Comparison of ENCODE assay signal across 7 mouse cellular contexts in genomic region chr8:108755400-108756325, GRCm38 (mm10).
DNase-seq lines count a peak whose midpoint lies in the region; ATAC-seq and TF ChIP-seq lines count a peak whose summit lies in the region.

No protein-coding gene starts in this region.

- DNase-seq in midbrain, embryonic 10.5 days (ENCODE audit: low spot score), result no peak
- no peak for DNase-seq in midbrain, embryonic 11.5 days (ENCODE audit: low spot score, missing footprints)
- peak; percentile 77 to 82 for DNase-seq in cerebellum, postnatal 14 days
- no peak for DNase-seq in hindbrain, embryonic 14.5 days (ENCODE audit: low spot score)
- no peak for DNase-seq in adrenal gland, adult 18-20 months (ENCODE audit: low spot score in 2 of 2)
- no peak for DNase-seq in urinary bladder, adult 2 months (ENCODE audit: low spot score)

- H3K36me3 ChIP-seq in midbrain, embryonic 10.5 days, result peaks cover 13% of the 10 kb centered on the region
- H3K36me3 ChIP-seq in midbrain, embryonic 11.5 days (ENCODE audit: control insufficient read depth, insufficient read depth, low read length), result no peaks in the 10 kb centered on the region
- H3K36me3 ChIP-seq in hindbrain, embryonic 14.5 days (replicated peaks; ENCODE audit: control insufficient read depth, insufficient read depth), result no peaks in the 10 kb centered on the region
- no peaks in the 10 kb centered on the region for H3K36me3 ChIP-seq in small intestine, adult 2 months (ENCODE audit: control insufficient read depth, insufficient read depth, low read length)

- TF ChIP-seq CTCF in small intestine, adult 2 months (IDR thresholded peaks at IDR 0.05; ENCODE audit: extremely low read depth, insufficient read length, insufficient replicate concordance, low read depth, low read length), result no peak

- H3K9me3 ChIP-seq in midbrain, embryonic 10.5 days (replicated peaks), result no peaks in the 10 kb centered on the region
- no peaks in the 10 kb centered on the region for H3K9me3 ChIP-seq in midbrain, embryonic 11.5 days (ENCODE audit: control insufficient read depth, low read length)
- no peaks in the 10 kb centered on the region for H3K9me3 ChIP-seq in hindbrain, embryonic 14.5 days (ENCODE audit: control insufficient read depth, low read length)

- no peak overlapping the region for H3K4me2 ChIP-seq in midbrain, embryonic 11.5 days
- no peak overlapping the region for H3K4me2 ChIP-seq in hindbrain, embryonic 14.5 days (replicated peaks)

- 62% methylated on average over 19 of the region's 19 CpGs for WGBS in midbrain, embryonic 10.5 days
- 61% methylated on average over 19 of the region's 19 CpGs for WGBS in midbrain, embryonic 11.5 days
- WGBS in hindbrain, embryonic 14.5 days, result 48% methylated on average over 19 of the region's 19 CpGs
- WGBS in small intestine, adult 2 months, result 32% methylated on average over 19 of the region's 19 CpGs

- ATAC-seq in midbrain, embryonic 11.5 days (ENCODE audit: low FRiP score), result no peak
- peak; percentile 19; the same call in 1 of the 2 replicates for ATAC-seq in hindbrain, embryonic 14.5 days (ENCODE audit: low FRiP score)

- no peak overlapping the region for H3K4me3 ChIP-seq in midbrain, embryonic 10.5 days
- H3K4me3 ChIP-seq in midbrain, embryonic 11.5 days (ENCODE audit: low read depth, low read length), result no peak overlapping the region
- H3K4me3 ChIP-seq in hindbrain, embryonic 14.5 days (replicated peaks; ENCODE audit: low read length), result no peak overlapping the region
- no peak overlapping the region for H3K4me3 ChIP-seq in small intestine, adult 2 months (ENCODE audit: low read depth, low read length)

- peak overlapping the region; percentile 63 for H3K27ac ChIP-seq in midbrain, embryonic 10.5 days (replicated peaks)
- H3K27ac ChIP-seq in midbrain, embryonic 11.5 days (ENCODE audit: low read depth, low read length), result no peak overlapping the region
- H3K27ac ChIP-seq in hindbrain, embryonic 14.5 days, result peak overlapping the region; percentile 0; the same call in 1 of the 2 replicates
- peak overlapping the region; percentile 11; the same call in 1 of the 2 replicates for H3K27ac ChIP-seq in small intestine, adult 2 months (ENCODE audit: insufficient read depth, low read depth, low read length)

- TF ChIP-seq POLR2A in small intestine, adult 2 months (IDR thresholded peaks at IDR 0.05; ENCODE audit: low read depth, low read length), result no peak

- H3K27me3 ChIP-seq in midbrain, embryonic 10.5 days (ENCODE audit: low read depth, poor library complexity, severe bottlenecking), result no peaks in the 10 kb centered on the region
- H3K27me3 ChIP-seq in midbrain, embryonic 11.5 days (ENCODE audit: control insufficient read depth, insufficient read depth, low read length), result no peaks in the 10 kb centered on the region
- H3K27me3 ChIP-seq in hindbrain, embryonic 14.5 days (ENCODE audit: control insufficient read depth, insufficient read depth, low read length), result no peaks in the 10 kb centered on the region
- no peaks in the 10 kb centered on the region for H3K27me3 ChIP-seq in small intestine, adult 2 months (ENCODE audit: control insufficient read depth, insufficient read depth, low read length)

- H3K4me1 ChIP-seq in midbrain, embryonic 10.5 days, result peaks cover 59% of the 10 kb centered on the region
- peaks cover 20% of the 10 kb centered on the region for H3K4me1 ChIP-seq in midbrain, embryonic 11.5 days (ENCODE audit: control insufficient read depth, insufficient read depth, low read length)
- peaks cover 20% of the 10 kb centered on the region for H3K4me1 ChIP-seq in hindbrain, embryonic 14.5 days (replicated peaks; ENCODE audit: control insufficient read depth, insufficient read depth, low read length)
- H3K4me1 ChIP-seq in small intestine, adult 2 months (ENCODE audit: control insufficient read depth, insufficient read depth, insufficient read length, low read length), result peaks cover 15% of the 10 kb centered on the region

- no peak overlapping the region for H3K9ac ChIP-seq in midbrain, embryonic 11.5 days (ENCODE audit: low read length)
- H3K9ac ChIP-seq in hindbrain, embryonic 14.5 days, result no peak overlapping the region

Comparison
In these comparisons a context has a peak if more than half of its experiments do, and no peak if none do; other contexts are left out.
1. DNase-seq: peak in cerebellum, postnatal 14 days (2 of 2); none in midbrain, embryonic 10.5 days (single experiment), midbrain, embryonic 11.5 days (single experiment), hindbrain, embryonic 14.5 days (single experiment), adrenal gland, adult 18-20 months (0 of 2) and urinary bladder, adult 2 months (single experiment).